Comparison of ENCODE assay signal across 35 mouse cellular contexts in the genomic region with DNA sequence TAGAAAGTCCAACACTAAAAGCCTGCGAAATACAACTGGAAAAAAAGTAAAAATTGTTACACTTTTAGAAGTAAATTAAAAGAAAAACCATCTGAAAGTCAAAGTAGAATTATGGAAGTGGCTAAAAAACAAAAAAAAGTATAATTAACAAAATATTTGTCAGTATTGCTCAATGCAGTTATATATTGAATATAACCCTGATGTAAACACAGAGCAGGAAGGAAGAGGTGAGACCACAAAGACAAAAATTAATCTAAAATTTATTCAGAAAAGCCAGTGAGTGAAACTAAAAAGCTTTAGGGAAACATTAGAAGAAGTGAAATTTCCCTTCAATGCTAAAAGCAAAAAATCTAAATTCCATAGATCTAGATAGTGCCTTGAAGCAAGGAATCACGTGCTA.
"Had no signal": no experiment of that assay in that cellular context is flagged by ENCODE, and none has a peak within 500 bp of the region (broad histone marks: within the 10 kb centered on the region; RNA-seq: fewer than 3 reads in every experiment).

No protein-coding gene starts in this region.

- H3K4me3 ChIP-seq: heart, embryonic 10.5 days; heart, embryonic 12.5 days; heart, embryonic 13.5 days; heart, embryonic 15.5 days; hindbrain, embryonic 10.5 days; hindbrain, embryonic 12.5 days; hindbrain, embryonic 13.5 days; hindbrain, embryonic 15.5 days; intestine, embryonic 15.5 days; kidney, embryonic 15.5 days; layer of hippocampus, adult 2 months; left cerebral cortex, adult 2 months had no signal

- H3K9me3 ChIP-seq: heart, embryonic 10.5 days; heart, embryonic 12.5 days; heart, embryonic 13.5 days; heart, embryonic 15.5 days; hindbrain, embryonic 10.5 days; hindbrain, embryonic 12.5 days; hindbrain, embryonic 13.5 days; hindbrain, embryonic 15.5 days; intestine, embryonic 15.5 days; kidney, embryonic 15.5 days had no signal

- H3K9ac ChIP-seq: heart, embryonic 12.5 days; heart, embryonic 13.5 days; heart, embryonic 15.5 days; hindbrain, embryonic 12.5 days; hindbrain, embryonic 13.5 days; hindbrain, embryonic 14.5 days; hindbrain, embryonic 15.5 days; intestine, embryonic 15.5 days; kidney, embryonic 15.5 days had no signal

- H3K4me2 ChIP-seq: heart, embryonic 11.5 days; heart, embryonic 12.5 days; heart, embryonic 13.5 days; heart, embryonic 15.5 days; hindbrain, embryonic 12.5 days; hindbrain, embryonic 13.5 days; hindbrain, embryonic 14.5 days; hindbrain, embryonic 15.5 days; intestine, embryonic 15.5 days; kidney, embryonic 15.5 days had no signal

- H3K4me1 ChIP-seq: heart, embryonic 10.5 days; heart, embryonic 15.5 days; hindbrain, embryonic 10.5 days; hindbrain, embryonic 12.5 days; hindbrain, embryonic 15.5 days; intestine, embryonic 15.5 days; kidney, embryonic 15.5 days had no signal

- DNase-seq: heart, postnatal 10 days; heart, postnatal 14 days; heart, postnatal 36 days; heart, postnatal 4 days; kidney, adult 11 months; kidney, adult 18-20 months; kidney, adult 2 months; kidney, adult 8-10 months; kidney, adult 9 months; kidney, postnatal 10 days; kidney, postnatal 14 days; kidney, postnatal 36 days; kidney, postnatal 4 days; layer of hippocampus, adult 9-11 months; layer of hippocampus, postnatal 36 days had no signal

- H3K27me3 ChIP-seq: heart, embryonic 12.5 days; heart, embryonic 13.5 days; heart, embryonic 15.5 days; hindbrain, embryonic 12.5 days; hindbrain, embryonic 13.5 days; hindbrain, embryonic 15.5 days; intestine, embryonic 15.5 days; kidney, embryonic 15.5 days had no signal

- H3K36me3 ChIP-seq: heart, embryonic 10.5 days; heart, embryonic 12.5 days; heart, embryonic 13.5 days; heart, embryonic 15.5 days; hindbrain, embryonic 10.5 days; hindbrain, embryonic 12.5 days; hindbrain, embryonic 13.5 days; hindbrain, embryonic 15.5 days; intestine, embryonic 15.5 days; kidney, embryonic 15.5 days had no signal

- H3K27ac ChIP-seq: heart, embryonic 10.5 days; heart, embryonic 13.5 days; heart, embryonic 15.5 days; hindbrain, embryonic 10.5 days; hindbrain, embryonic 12.5 days; hindbrain, embryonic 13.5 days; hindbrain, embryonic 14.5 days; hindbrain, embryonic 15.5 days; hindbrain, postnatal 0 days; intestine, embryonic 15.5 days; kidney, embryonic 15.5 days; kidney, postnatal 0 days; layer of hippocampus, adult 2 months; left cerebral cortex, adult 2 months had no signal

- ATAC-seq: hindbrain, embryonic 16.5 days; hindbrain, postnatal 0 days; inflammation-experienced regulatory T-cells, adult 6 months; intestine, embryonic 15.5 days; intestine, embryonic 16.5 days; intestine, postnatal 0 days had no signal
